Mouse (Mus musculus) T-helper 1 cell (primary cell): ENCODE data around the gene Glrx5.

Source experiments
- in situ Hi-C: fragments of 300-600 bp; cut with MboI, MseI; formaldehyde crosslinking; loops from one replicate; pipeline ENCODE4 v1.15.1; 2025; ENCODE audit warnings: high pct_unique_total_duplicates

Glrx5 gene

GRCm38 (mm10) chr12:105003715-105004114, 28.8 kb upstream of the Glrx5 start:
- in situ Hi-C loops: loop anchor here (10.0 kb wide), 1 partner anchor 1569 kb away; the partner anchor contains the start of gene Ifi27

GRCm38 (mm10) chr12:105004956-105005714, 27.4 kb upstream of the Glrx5 start:
- in situ Hi-C loops: loop anchor here (10.0 kb wide), 1 partner anchor 1570 kb away; the partner anchor contains the start of gene Ifi27

- in situ Hi-C loops: loop anchor here (10.0 kb wide), 1 partner anchor 1571 kb away; the partner anchor contains the start of gene Ifi27
Measured at GRCm38 (mm10) chr12:105005715-105005972, 26.8 kb upstream of the Glrx5 start.

- in situ Hi-C loops: loop anchor here (10.0 kb wide), 1 partner anchor 1573 kb away; the partner anchor contains the start of gene Ifi27
Measured at GRCm38 (mm10) chr12:105008150-105008549, 24.3 kb upstream of the Glrx5 start.

- in situ Hi-C loops: loop anchor here (10.0 kb wide), 1 partner anchor 1574 kb away; the partner anchor contains the start of gene Ifi27
Measured at GRCm38 (mm10) chr12:105008752-105009178, 23.7 kb upstream of the Glrx5 start.

DNA sequence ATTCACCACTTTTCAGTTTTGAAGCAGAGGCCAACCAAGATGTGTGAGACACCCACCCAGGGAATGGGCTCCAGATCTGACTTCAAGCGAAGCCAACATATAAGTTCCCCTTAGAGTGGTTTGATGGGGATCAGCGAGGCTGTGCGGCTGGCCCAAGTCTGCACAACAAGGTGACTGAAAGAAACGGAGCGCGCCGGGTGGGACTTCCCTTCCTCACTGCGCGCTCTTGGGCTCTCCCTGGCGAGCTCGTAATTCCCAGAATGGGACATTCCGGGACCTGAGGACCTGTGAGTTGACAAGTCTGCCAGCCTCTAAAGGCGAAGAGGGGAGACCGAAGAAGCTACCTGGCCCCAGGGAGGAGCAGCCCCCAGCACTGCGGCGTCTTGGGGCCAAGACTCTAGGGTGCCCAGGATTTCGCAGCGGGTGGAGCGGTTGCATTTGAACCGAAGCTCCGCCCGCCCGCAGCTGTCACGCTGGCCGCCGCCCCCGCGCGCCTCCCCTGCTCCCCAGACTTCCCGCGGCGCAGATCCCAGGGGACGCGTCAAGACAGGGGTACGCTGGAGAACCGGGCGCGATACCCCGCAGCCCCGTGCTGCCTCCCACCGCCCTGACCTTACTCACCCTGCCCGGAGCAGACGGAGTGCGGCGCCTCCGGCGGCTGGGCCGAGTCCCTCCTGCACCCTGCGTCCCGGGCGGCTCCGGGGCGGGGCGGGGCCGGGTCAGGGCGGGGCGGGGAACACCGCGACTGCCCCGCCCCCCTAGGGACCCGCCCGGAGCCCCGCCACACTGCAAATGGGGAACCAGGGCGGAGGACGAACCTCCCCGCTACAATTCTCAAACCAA, 22.9 kb upstream of the Glrx5 start, which contains the start of gene Syne3:
Gene Syne3, minus strand, starts transcription at position 440 of the 843 bp plus-strand sequence.
- in situ Hi-C loops: loop anchor here (10.0 kb wide), 2 partner anchors 785 to 1575 kb away; partner anchors contain the start of gene Ifi27

- in situ Hi-C loops: loop anchor here (10.0 kb wide), 1 partner anchor 784 kb away; no protein-coding TSS in a partner anchor
Measured at GRCm38 (mm10) chr12:105010213-105010790, 22.2 kb upstream of the Glrx5 start.

DNA sequence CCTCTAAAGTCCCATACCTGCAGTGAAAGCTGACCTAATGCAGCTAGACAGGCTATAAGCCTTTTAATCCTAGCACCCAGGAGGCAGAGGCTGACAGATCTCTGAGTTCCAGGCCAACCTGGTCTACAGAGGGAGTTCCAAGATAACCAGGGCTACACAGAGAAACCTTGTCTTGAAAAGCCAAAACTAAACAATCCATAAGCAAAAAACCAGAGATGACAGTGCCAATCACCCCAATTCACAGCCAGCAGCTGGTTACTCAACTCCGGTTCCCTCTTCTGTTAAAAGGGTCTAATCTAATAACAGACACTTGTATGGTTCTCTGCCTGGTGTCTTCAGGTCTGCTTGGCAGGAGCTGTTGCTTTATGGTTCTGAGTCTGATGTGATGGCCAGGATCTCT, 20.9 kb upstream of the Glrx5 start:
- in situ Hi-C loops: loop anchor here (10.0 kb wide), 1 partner anchor 783 kb away; no protein-coding TSS in a partner anchor

- in situ Hi-C loops: loop anchor here (10.0 kb wide), 1 partner anchor 782 kb away; no protein-coding TSS in a partner anchor
Measured at GRCm38 (mm10) chr12:105012314-105012713, 20.2 kb upstream of the Glrx5 start.

- in situ Hi-C loops: loop anchor here (10.0 kb wide), 1 partner anchor 782 kb away; no protein-coding TSS in a partner anchor
Measured at GRCm38 (mm10) chr12:105013065-105013464, 19.4 kb upstream of the Glrx5 start.

DNA sequence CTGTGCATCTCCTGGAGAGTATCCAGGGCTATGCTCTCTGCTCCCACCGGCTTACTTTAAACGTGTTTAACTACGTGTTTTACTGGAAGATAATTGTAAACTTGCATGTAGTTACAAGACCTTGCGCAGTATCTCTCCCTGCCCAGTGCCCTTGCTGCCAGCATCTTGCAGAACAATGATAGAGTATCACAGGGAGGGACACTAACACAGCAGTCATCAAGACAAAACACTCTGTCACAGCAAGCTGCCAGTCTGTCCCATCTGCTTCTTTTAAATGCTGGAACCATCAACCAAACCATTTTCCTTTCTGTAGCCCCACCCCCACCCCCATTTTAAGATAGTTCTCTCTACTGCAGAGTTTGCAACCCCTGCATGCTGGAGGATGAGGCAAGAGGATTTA, 16.3 kb upstream of the Glrx5 start:
- in situ Hi-C loops: loop anchor here (10.0 kb wide), 1 partner anchor 779 kb away; no protein-coding TSS in a partner anchor

GRCm38 (mm10) chr12:105016639-105017038, 15.8 kb upstream of the Glrx5 start:
- in situ Hi-C loops: loop anchor here (10.0 kb wide), 1 partner anchor 778 kb away; no protein-coding TSS in a partner anchor

DNA sequence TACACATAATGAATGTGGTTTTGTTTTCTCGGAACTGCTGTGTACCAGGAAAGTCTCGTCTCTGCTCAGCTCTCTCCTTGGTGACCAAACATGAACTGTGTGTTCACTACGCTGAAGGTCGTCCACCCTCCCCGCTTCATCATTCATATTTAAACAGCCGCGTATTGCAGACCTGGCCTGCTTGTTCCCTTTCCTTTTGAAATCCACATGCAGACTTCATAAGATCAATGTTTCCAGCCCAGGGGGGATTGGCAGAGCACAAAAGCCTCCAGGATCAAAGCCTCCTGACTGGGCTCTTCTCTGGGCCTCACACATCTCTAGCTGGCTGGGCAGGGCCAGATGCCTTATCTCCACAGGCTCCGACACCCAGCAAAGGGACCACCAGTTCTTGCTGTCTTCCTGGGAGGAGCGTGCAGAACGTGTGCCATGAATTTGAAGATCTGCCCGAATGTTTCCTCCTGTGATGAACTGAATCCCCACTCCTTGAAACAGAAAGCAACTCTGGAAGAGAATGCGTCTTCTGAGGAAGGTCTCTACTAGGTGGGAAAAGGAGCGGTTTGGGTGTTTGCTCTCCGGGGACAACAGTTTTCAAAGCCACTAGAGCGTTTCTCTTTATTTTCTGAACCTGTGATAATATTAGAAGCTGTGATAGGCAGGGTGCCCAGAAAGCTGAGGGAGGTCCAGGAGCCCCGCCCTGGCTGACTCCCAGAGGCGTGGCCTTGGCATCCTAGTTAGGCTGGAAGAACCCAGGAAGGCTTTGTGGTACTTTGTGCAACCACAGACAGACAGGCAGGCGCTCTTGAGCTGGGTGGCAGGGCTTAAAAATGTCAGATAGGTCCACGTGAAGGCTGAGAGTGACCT, 12.9 kb upstream of the Glrx5 start:
- in situ Hi-C loops: loop anchor here (5.0 to 10.0 kb wide), 2 partner anchors 67 to 775 kb away; no protein-coding TSS in a partner anchor

- in situ Hi-C loops: loop anchor here (5.0 kb wide), 1 partner anchor 69 kb away; no protein-coding TSS in a partner anchor
Measured at GRCm38 (mm10) chr12:105021441-105022069, 10.9 kb upstream of the Glrx5 start.

DNA sequence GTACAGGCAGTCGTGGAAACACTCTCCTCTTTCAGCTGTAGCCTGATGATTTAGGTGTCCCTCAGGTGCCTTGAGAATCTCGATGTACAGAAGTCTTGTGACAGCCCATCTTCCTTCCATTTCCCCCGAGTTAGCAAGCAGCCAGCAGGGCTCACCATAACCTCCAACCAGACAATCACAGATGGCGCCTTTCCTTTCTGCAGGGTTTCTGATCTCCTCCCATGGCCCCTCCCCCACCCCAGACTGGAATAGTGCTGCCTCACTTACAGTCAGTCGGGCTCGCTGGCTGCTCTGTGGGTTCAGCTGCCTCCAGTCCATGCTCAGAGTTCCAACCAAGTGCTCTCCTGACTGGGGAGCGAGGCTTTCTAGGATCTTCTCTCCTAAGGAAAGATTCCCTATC, 10.3 kb upstream of the Glrx5 start:
- in situ Hi-C loops: loop anchor here (5.0 kb wide), 1 partner anchor 70 kb away; no protein-coding TSS in a partner anchor

DNA sequence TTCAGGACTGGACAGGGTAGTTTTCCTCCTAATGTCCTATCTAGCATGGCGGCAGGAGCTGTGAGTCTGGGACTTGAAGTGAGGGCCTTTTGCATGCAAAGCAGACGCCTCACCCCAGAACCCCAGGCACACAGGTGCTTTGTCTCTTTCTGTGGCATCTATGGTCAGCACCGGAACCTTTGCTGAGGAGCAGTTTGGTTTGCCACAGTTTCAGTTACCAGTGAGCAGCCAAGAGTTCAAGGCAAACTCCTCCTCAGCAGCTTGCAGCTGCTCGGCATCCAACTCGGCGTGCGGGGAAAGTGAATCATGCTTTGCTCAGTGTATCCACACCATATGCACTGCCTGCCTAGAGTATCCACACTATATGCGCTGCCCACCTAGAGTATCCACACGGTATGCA, 9.7 kb upstream of the Glrx5 start:
- in situ Hi-C loops: loop anchor here (5.0 kb wide), 1 partner anchor 70 kb away; no protein-coding TSS in a partner anchor

DNA sequence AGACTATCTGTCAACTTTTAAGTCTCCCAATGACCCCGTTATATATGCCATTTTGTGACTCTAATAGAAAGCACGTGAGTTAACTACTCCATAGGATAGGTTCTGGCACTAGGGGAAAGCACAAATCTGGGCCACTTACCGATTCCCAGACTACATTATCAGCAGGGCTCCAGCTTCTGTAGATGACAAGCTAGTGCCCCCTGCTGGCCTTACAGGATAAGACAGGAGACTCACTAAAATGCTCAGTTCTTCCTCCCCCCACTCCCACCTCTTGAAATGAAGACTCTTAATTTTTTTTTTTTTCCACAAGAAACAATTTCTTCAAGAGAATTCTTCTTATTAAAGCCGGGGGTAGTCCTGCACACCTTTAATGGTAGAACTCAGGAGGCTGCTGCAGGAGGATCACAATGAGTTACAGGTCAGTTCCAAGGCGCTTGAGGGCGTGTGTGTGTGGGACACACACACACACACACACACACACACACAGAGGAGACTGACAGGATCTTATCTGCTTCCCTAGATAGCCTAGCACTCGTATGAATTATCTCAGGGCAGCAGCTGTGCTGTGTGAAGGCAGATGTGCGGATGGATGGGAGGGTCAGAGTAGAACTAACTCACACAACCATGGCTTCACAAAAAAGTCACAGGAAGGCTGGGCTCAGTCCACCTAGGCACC, 7.1 kb upstream of the Glrx5 start:
- in situ Hi-C loops: no loop called here

- in situ Hi-C loops: no loop called here
Measured at GRCm38 (mm10) chr12:105025947-105026586, 6.4 kb upstream of the Glrx5 start.
